Mouse (Mus musculus) limb, embryonic 15.5 days (tissue): ENCODE measurements at regions not wholly inside any gene's neighbourhood (a gene's known extent, or its start where the extent isn't known, plus 50 kb on each side); places are given as distances from the start of the nearest gene placed in this dataset.
"Not testable (repeated sequence)": the region's sequence is repeated elsewhere in the genome, so short reads cannot be mapped to it uniquely, and the experiment has no call there.

Experiments
- ATAC-seq: fragments of 200-750 bp; cut with Nextera tagmentation; 2 replicates; pipeline ENCODE4 v1.8.0; 2017; ENCODE audit warnings: low read depth, moderate TSS enrichment; ENCODE audit not compliant: insufficient number of reproducible peaks, low FRiP score, low TSS enrichment
- H3K27ac ChIP-seq: fragments of 300-500 bp; sonication (generic); 2 replicates; pipeline ENCODE4 v1.5.1; 2015; ENCODE audit warnings: moderate library complexity, mild to moderate bottlenecking, inconsistent platforms
- H3K27me3 ChIP-seq: fragments of 300-500 bp; sonication (generic); 2 replicates; pipeline ENCODE4 v1.6.1; 2015; ENCODE audit warnings: inconsistent platforms
- H3K36me3 ChIP-seq: fragments of 300-500 bp; sonication (generic); 2 replicates; pipeline ENCODE4 v1.6.1; 2015; ENCODE audit warnings: inconsistent platforms
- H3K4me1 ChIP-seq: fragments of 300-500 bp; sonication (generic); 2 replicates; pipeline ENCODE4 v1.6.1; 2015; ENCODE audit warnings: inconsistent platforms
- H3K4me2 ChIP-seq: fragments of 300-500 bp; sonication (generic); 2 replicates; pipeline ENCODE4 v1.6.1; 2015; ENCODE audit warnings: mild to moderate bottlenecking, inconsistent platforms
- H3K4me3 ChIP-seq: fragments of 300-500 bp; sonication (generic); 2 replicates; pipeline ENCODE4 v1.5.1; 2015; ENCODE audit warnings: mild to moderate bottlenecking, inconsistent platforms
- H3K9ac ChIP-seq: fragments of 300-500 bp; sonication (generic); 2 replicates; pipeline ENCODE4 v1.6.1; 2015; ENCODE audit warnings: inconsistent platforms
- H3K9me3 ChIP-seq: fragments of 300-500 bp; sonication (generic); 2 replicates; pipeline ENCODE4 v1.6.1; 2016; ENCODE audit warnings: inconsistent platforms
- WGBS: fragments of 180-500 bp; shearing (Covaris S2); methylation state at CpG from one replicate; pipeline ENCODE4 v1.1.7; 2015; 5-methylcytosine and 5-hydroxymethylcytosine counted together

GRCm38 (mm10) chr19:59516957-59517356 is 58.8 kb downstream of the Emx2 start:
- 68% methylated on average over 4 of the region's 4 CpGs for WGBS
- H3K4me1 ChIP-seq = no peaks in the 10 kb centered on the region
- no peaks in the 10 kb centered on the region for H3K27me3 ChIP-seq
- no peak overlapping the region for H3K27ac ChIP-seq
- ATAC-seq = no peak
- no peak overlapping the region for H3K4me3 ChIP-seq
- no peak overlapping the region for H3K9ac ChIP-seq
- no peak overlapping the region for H3K4me2 ChIP-seq
- no peaks in the 10 kb centered on the region for H3K9me3 ChIP-seq
- H3K36me3 ChIP-seq = no peaks in the 10 kb centered on the region

- H3K9me3 ChIP-seq = no peaks in the 10 kb centered on the region
- H3K36me3 ChIP-seq = no peaks in the 10 kb centered on the region
- no peaks in the 10 kb centered on the region for H3K4me1 ChIP-seq
- H3K27ac ChIP-seq = no peak overlapping the region
- H3K27me3 ChIP-seq = no peaks in the 10 kb centered on the region
- H3K9ac ChIP-seq = no peak overlapping the region
- WGBS = 76% methylated on average over 3 of the region's 3 CpGs
- no peak overlapping the region for H3K4me3 ChIP-seq
- no peak overlapping the region for H3K4me2 ChIP-seq
- no peak for ATAC-seq
These were observed 61.0 kb downstream of the Emx2 start for GRCm38 (mm10) chr19:59519156-59519555.

GRCm38 (mm10) chr19:59522176-59522575 is 64.0 kb downstream of the Emx2 start:
- H3K4me2 ChIP-seq = no peak overlapping the region
- H3K27me3 ChIP-seq = no peaks in the 10 kb centered on the region
- no peak for ATAC-seq
- H3K4me3 ChIP-seq = no peak overlapping the region
- H3K9ac ChIP-seq = no peak overlapping the region
- no peaks in the 10 kb centered on the region for H3K4me1 ChIP-seq
- H3K27ac ChIP-seq = no peak overlapping the region
- H3K9me3 ChIP-seq = no peaks in the 10 kb centered on the region
- 34% methylated on average over 11 of the region's 11 CpGs for WGBS
- no peaks in the 10 kb centered on the region for H3K36me3 ChIP-seq

- Histone ChIP-seq H3K9me3 (no peaks in the 10 kb centered on the region), H3K4me1 (no peaks in the 10 kb centered on the region), H3K9ac (no peak overlapping the region), H3K36me3 (no peaks in the 10 kb centered on the region), H3K27me3 (no peaks in the 10 kb centered on the region), H3K4me3 (no peak overlapping the region), H3K4me2 (no peak overlapping the region), H3K27ac (no peak overlapping the region)
- no peak for ATAC-seq
- 73% methylated on average over 10 of the region's 10 CpGs for WGBS
These were observed 65.2 kb downstream of the Emx2 start for GRCm38 (mm10) chr19:59523356-59523755.

GRCm38 (mm10) chr19:59564101-59564500 is 105.9 kb downstream of the Emx2 start:
- Histone ChIP-seq H3K36me3 (no peaks in the 10 kb centered on the region), H3K4me1 (no peaks in the 10 kb centered on the region), H3K4me3 (no peak overlapping the region), H3K9me3 (no peaks in the 10 kb centered on the region), H3K27me3 (no peaks in the 10 kb centered on the region), H3K27ac (no peak overlapping the region), H3K9ac (no peak overlapping the region), H3K4me2 (no peak overlapping the region)
- no peak for ATAC-seq
- WGBS = 74% methylated on average over 4 of the region's 4 CpGs

GRCm38 (mm10) chr19:59568907-59569306 is 110.7 kb downstream of the Emx2 start:
- Histone ChIP-seq H3K4me2 (no peak overlapping the region), H3K4me3 (no peak overlapping the region), H3K27me3 (no peaks in the 10 kb centered on the region), H3K36me3 (no peaks in the 10 kb centered on the region), H3K27ac (no peak overlapping the region), H3K9me3 (no peaks in the 10 kb centered on the region), H3K9ac (no peak overlapping the region), H3K4me1 (no peaks in the 10 kb centered on the region)
- ATAC-seq = no peak

- H3K27me3 ChIP-seq, H3K4me1 ChIP-seq, H3K4me3 ChIP-seq, H3K4me2 ChIP-seq, H3K36me3 ChIP-seq, ATAC-seq, H3K27ac ChIP-seq, H3K9ac ChIP-seq, H3K9me3 ChIP-seq: not testable (repeated sequence)
- WGBS = 95% methylated on average over 2 of the region's 2 CpGs
These were observed 111.4 kb downstream of the Emx2 start for GRCm38 (mm10) chr19:59569590-59569989.

GRCm38 (mm10) chr19:59574346-59574745 is 116.2 kb downstream of the Emx2 start:
- Histone ChIP-seq H3K36me3 (no peaks in the 10 kb centered on the region), H3K27ac (no peak overlapping the region), H3K27me3 (no peaks in the 10 kb centered on the region), H3K4me3 (no peak overlapping the region), H3K4me2 (no peak overlapping the region), H3K9ac (no peak overlapping the region), H3K9me3 (no peaks in the 10 kb centered on the region), H3K4me1 (no peaks in the 10 kb centered on the region)
- no peak for ATAC-seq
- 36% methylated on average over 3 of the region's 3 CpGs for WGBS

- Histone ChIP-seq H3K9ac (no peak overlapping the region), H3K4me1 (peaks cover 7% of the 10 kb centered on the region; the same call in 1 of the 2 replicates), H3K4me2 (no peak overlapping the region), H3K27ac (no peak overlapping the region), H3K4me3 (no peak overlapping the region), H3K27me3 (no peaks in the 10 kb centered on the region), H3K36me3 (no peaks in the 10 kb centered on the region), H3K9me3 (no peaks in the 10 kb centered on the region)
- ATAC-seq = no peak
- 58% methylated on average over 9 of the region's 9 CpGs for WGBS
These were observed 119.7 kb downstream of the Emx2 start for GRCm38 (mm10) chr19:59577886-59578285.

GRCm38 (mm10) chr19:59579676-59580075 is 121.5 kb downstream of the Emx2 start:
- H3K4me3 ChIP-seq = no peak overlapping the region
- H3K27ac ChIP-seq = no peak overlapping the region
- H3K27me3 ChIP-seq = no peaks in the 10 kb centered on the region
- H3K36me3 ChIP-seq = no peaks in the 10 kb centered on the region
- H3K9me3 ChIP-seq = no peaks in the 10 kb centered on the region
- H3K4me2 ChIP-seq = no peak overlapping the region
- H3K9ac ChIP-seq = no peak overlapping the region
- H3K4me1 ChIP-seq = peaks cover 11% of the 10 kb centered on the region; the same call in 1 of the 2 replicates
- no peak for ATAC-seq
- 84% methylated on average over 1 of the region's 1 CpGs for WGBS

GRCm38 (mm10) chr19:59585835-59586234 is 127.7 kb downstream of the Emx2 start:
- Histone ChIP-seq H3K9ac (no peak overlapping the region), H3K27ac (no peak overlapping the region), H3K4me2 (no peak overlapping the region), H3K9me3 (no peaks in the 10 kb centered on the region), H3K36me3 (no peaks in the 10 kb centered on the region), H3K4me3 (no peak overlapping the region), H3K4me1 (peaks cover 36% of the 10 kb centered on the region), H3K27me3 (no peaks in the 10 kb centered on the region)
- WGBS = 34% methylated on average over 4 of the region's 4 CpGs
- ATAC-seq = no peak

- Histone ChIP-seq H3K27ac (peak overlapping the region; percentile 61), H3K4me1 (peaks cover 32% of the 10 kb centered on the region)
- peak; percentile 5; the same call in 1 of the 2 replicates for ATAC-seq
These were observed 129.1 kb downstream of the Emx2 start for GRCm38 (mm10) chr19:59587303-59587702.

GRCm38 (mm10) chr19:59588068-59588522 is 129.9 kb downstream of the Emx2 start:
- WGBS = 13% methylated on average over 17 of the region's 17 CpGs
- Histone ChIP-seq H3K4me2 (peak overlapping the region; percentile 39), H3K27me3 (no peaks in the 10 kb centered on the region), H3K27ac (peak overlapping the region; percentile 27; the same call in 1 of the 2 replicates), H3K4me3 (peak overlapping the region; percentile 23), H3K9ac (no peak overlapping the region), H3K4me1 (peaks cover 30% of the 10 kb centered on the region), H3K36me3 (no peaks in the 10 kb centered on the region), H3K9me3 (no peaks in the 10 kb centered on the region)
- no peak for ATAC-seq

More at GRCm38 (mm10) chr19:59587303-59587702, 129.1 kb downstream of the Emx2 start:
- H3K9ac ChIP-seq = no peak overlapping the region
- H3K36me3 ChIP-seq = no peaks in the 10 kb centered on the region
- no peak overlapping the region for H3K4me3 ChIP-seq
- H3K27me3 ChIP-seq = no peaks in the 10 kb centered on the region
- no peak overlapping the region for H3K4me2 ChIP-seq
- H3K9me3 ChIP-seq = no peaks in the 10 kb centered on the region
- 34% methylated on average over 12 of the region's 12 CpGs for WGBS
